Comparison of ENCODE assay signal across 29 mouse cellular contexts in the genomic region with DNA sequence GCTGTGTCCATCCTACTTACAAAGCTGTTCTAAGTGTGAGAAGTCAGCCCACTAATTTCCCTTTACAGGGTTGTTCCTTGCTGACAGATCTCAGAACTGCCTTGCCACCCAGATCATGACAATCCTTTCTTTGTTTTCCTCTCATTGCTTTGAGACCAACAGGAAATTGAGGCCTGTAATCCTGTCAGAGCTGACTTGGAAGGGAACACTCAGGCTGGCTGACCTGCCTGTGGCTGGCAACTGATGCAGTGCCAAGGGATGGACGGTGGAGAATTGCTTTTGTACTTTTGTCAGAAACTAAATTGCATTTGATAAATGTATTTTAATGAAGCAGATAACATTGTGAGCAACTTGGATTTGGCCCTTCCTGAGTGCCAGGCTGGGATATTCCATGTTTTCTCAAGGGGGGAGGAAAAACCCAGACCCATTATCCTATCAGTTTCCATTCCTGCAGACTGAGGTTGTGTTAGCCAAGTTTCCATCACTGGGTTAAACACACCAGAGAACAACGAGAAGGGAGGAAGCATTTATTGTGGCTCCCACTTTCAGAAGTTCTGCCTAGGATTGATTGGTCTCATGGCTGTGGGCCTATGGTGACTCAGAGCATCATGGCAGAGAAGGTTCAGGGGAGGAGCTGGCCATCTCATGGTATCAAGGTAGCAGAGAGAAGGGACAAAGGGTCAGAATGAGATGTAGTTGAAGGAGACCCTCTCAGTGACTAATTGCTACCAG. TPM values are rescaled to one million over a fixed set of nuclear protein-coding genes. Genes with fewer than 3 reads are reported as not detected.
"Had no signal": no experiment of that assay in that cellular context is flagged by ENCODE, and none has a peak within 500 bp of the region (broad histone marks: within the 10 kb centered on the region; RNA-seq: fewer than 3 reads in every experiment).

No protein-coding gene starts in this region.

- ATAC-seq: midbrain, embryonic 15.5 days had no signal

- H3K4me1 ChIP-seq: liver, embryonic 13.5 days; midbrain, embryonic 12.5 days; midbrain, embryonic 15.5 days; neural tube, embryonic 12.5 days; neural tube, embryonic 15.5 days had no signal

- H3K9me3 ChIP-seq: liver, embryonic 13.5 days; midbrain, embryonic 15.5 days; neural tube, embryonic 15.5 days had no signal

- H3K36me3 ChIP-seq: liver, embryonic 13.5 days; midbrain, embryonic 12.5 days; midbrain, embryonic 15.5 days; neural tube, embryonic 12.5 days; neural tube, embryonic 15.5 days had no signal

- H3K9ac ChIP-seq: liver, embryonic 13.5 days; midbrain, embryonic 12.5 days; midbrain, embryonic 15.5 days; neural tube, embryonic 12.5 days; neural tube, embryonic 15.5 days had no signal

- H3K27ac ChIP-seq: kidney, postnatal 0 days; left cerebral cortex, adult 2 months; liver, embryonic 13.5 days; macrophage; midbrain, embryonic 12.5 days; midbrain, embryonic 15.5 days; neural tube, embryonic 12.5 days; neural tube, embryonic 15.5 days; stomach, postnatal 0 days had no signal

- H3K27me3 ChIP-seq: liver, embryonic 13.5 days; midbrain, embryonic 12.5 days; midbrain, embryonic 15.5 days; neural tube, embryonic 12.5 days had no signal

- DNase-seq: kidney, postnatal 25 days; layer of hippocampus, postnatal 36 days; liver, embryonic 13.5 days; lung, adult 2 months; right cerebral cortex, adult 18-20 months; right cerebral cortex, postnatal 14 days; right cerebral cortex, postnatal 4 days; thymus, adult 2 months; thymus, postnatal 14 days; thymus, postnatal 4 days had no signal

- H3K4me2 ChIP-seq: liver, embryonic 13.5 days; midbrain, embryonic 12.5 days; midbrain, embryonic 15.5 days; neural tube, embryonic 12.5 days; neural tube, embryonic 15.5 days had no signal

- H3K4me3 ChIP-seq: left cerebral cortex, adult 2 months; liver, embryonic 13.5 days; midbrain, embryonic 12.5 days; midbrain, embryonic 15.5 days; neural tube, embryonic 12.5 days; neural tube, embryonic 15.5 days had no signal

RNA-seq across cellular contexts. Expression of a gene that starts 3.4 kb away (rescaled TPM):
- total RNA-seq: layer of hippocampus, postnatal 10 days; left cerebral cortex, postnatal 10 days; left cerebral cortex, postnatal 36 days; liver, adult 2 months; megakaryocyte, adult 5-6 weeks had no signal
- polyA plus RNA-seq: kidney, postnatal 0 days; limb, embryonic 11.5 days; limb, embryonic 14.5 days; liver, adult 2 months; liver, embryonic 13.5 days; liver, embryonic 16.5 days; lung, adult 2 months; lung, embryonic 16.5 days; macrophage; midbrain, embryonic 12.5 days; midbrain, embryonic 15.5 days; neural tube, embryonic 12.5 days; neural tube, embryonic 15.5 days; stomach, embryonic 14.5 days; stomach, postnatal 0 days; thymus, adult 2 months had no signal

RNA-seq across cellular contexts. Expression of a gene that starts 32.0 kb away (rescaled TPM):
- total RNA-seq: layer of hippocampus, adult 8-10 months; layer of hippocampus, postnatal 10 days; layer of hippocampus, postnatal 36 days; left cerebral cortex, adult 2 months; left cerebral cortex, postnatal 10 days; left cerebral cortex, postnatal 36 days; liver, adult 2 months; megakaryocyte, adult 5-6 weeks had no signal
- polyA plus RNA-seq: kidney, postnatal 0 days; limb, embryonic 11.5 days; limb, embryonic 14.5 days; liver, adult 2 months; liver, embryonic 13.5 days; liver, embryonic 16.5 days; lung, adult 2 months; lung, embryonic 16.5 days; macrophage; midbrain, embryonic 12.5 days; midbrain, embryonic 15.5 days; neural tube, embryonic 12.5 days; neural tube, embryonic 15.5 days; stomach, embryonic 14.5 days; stomach, postnatal 0 days had no signal

RNA-seq across cellular contexts. Expression of a gene that starts 33.5 kb away (rescaled TPM):
- total RNA-seq: layer of hippocampus, adult 8-10 months; layer of hippocampus, postnatal 10 days; layer of hippocampus, postnatal 36 days; left cerebral cortex, adult 2 months; left cerebral cortex, postnatal 10 days; left cerebral cortex, postnatal 36 days; liver, adult 2 months; megakaryocyte, adult 5-6 weeks had no signal
- polyA plus RNA-seq: limb, embryonic 11.5 days; limb, embryonic 14.5 days; liver, adult 2 months; liver, embryonic 13.5 days; liver, embryonic 16.5 days; lung, adult 2 months; lung, embryonic 16.5 days; macrophage; midbrain, embryonic 12.5 days; midbrain, embryonic 15.5 days; neural tube, embryonic 12.5 days; neural tube, embryonic 15.5 days; stomach, embryonic 14.5 days had no signal

RNA-seq across cellular contexts. Expression of a gene that starts 43.5 kb away (rescaled TPM):
- total RNA-seq: layer of hippocampus, adult 8-10 months; layer of hippocampus, postnatal 10 days; layer of hippocampus, postnatal 36 days; left cerebral cortex, adult 2 months; left cerebral cortex, postnatal 10 days; left cerebral cortex, postnatal 36 days; liver, adult 2 months; megakaryocyte, adult 5-6 weeks had no signal
- polyA plus RNA-seq: kidney, postnatal 0 days; limb, embryonic 11.5 days; limb, embryonic 14.5 days; liver, adult 2 months; liver, embryonic 13.5 days; liver, embryonic 16.5 days; lung, adult 2 months; lung, embryonic 16.5 days; macrophage; midbrain, embryonic 12.5 days; midbrain, embryonic 15.5 days; neural tube, embryonic 12.5 days; neural tube, embryonic 15.5 days; stomach, embryonic 14.5 days; stomach, postnatal 0 days had no signal
